Mouse (Mus musculus): ENCODE data around the gene Wdsub1.
A peak's percentile ranks its signal among the peaks of the same experiment; 100 is the strongest.
"Not testable (repeated sequence)": the region's sequence is repeated elsewhere in the genome, so short reads cannot be mapped to it uniquely, and the experiment has no call there.

Gene Wdsub1

DNA sequence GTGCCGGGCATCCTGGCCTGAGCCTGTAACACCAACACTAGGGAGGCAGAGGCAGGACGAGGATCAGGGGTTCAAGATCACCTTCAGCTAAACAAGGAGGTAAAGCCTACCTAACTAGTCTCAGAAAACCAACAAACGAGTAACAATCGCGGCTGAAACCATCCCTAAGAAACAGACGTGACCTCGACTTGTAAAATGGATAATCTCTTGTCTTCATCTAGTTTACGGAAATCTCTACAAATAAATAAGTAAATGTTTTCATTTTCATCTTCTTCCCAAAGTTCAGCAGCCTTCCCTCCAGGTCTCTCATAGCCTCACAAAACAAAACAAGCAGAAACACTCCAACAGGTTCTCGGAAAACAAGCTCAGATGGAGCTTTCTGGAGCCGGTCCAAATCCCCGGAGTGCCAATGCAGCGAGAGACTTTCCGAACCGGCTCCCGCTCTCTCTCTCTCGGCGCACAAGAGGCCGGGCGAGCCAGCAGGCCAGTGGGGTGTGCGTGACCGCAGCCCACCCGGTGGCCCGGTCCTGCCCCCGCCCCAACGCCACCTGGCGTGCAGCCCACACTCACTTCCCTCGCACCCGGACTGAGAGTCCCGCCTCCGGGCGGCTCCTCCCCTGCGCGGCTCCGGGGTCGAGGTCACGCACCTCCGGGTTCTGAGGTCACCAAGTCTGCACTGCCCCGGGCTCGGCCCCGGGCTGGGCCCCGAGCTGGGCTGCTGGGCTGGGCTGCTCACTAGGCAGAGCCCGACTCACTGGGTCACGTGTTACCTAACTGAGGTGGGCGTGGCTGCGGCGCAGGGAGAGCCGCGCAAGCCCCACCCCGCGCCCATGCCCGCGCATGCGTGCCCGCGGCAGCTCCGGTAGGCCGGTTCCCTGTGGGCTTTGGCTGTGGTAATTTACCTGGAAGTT, at the start of gene Wdsub1:
Gene Wdsub1 (minus strand): TSS at position 761 of the 911 bp plus-strand sequence.
- peak; percentile 93 to 95 for DNase-seq (ENCODE audit: low spot score in 2 of 2)

DNA sequence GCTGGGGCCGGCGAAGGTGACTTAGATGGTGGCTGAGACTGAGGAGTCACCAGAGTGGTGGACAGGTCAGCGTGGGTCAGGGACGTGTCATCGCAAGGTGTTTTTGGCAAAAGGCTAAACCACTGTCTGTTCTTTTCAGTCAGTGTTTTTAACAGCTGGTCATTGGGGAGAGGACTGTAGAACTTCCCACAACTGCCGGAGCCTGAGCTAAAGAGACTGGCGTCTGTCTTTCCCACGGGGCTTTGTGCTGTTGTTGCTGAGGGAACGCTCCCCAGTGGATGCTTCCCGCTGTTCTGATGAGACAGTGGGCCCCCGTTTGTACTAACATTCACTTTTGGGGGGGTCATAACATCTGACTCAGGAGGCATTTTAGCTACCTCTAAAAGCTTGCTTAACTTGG, 31.2 kb upstream of the Wdsub1 start:
- no peak for DNase-seq (ENCODE audit: low spot score in 2 of 2)

DNA sequence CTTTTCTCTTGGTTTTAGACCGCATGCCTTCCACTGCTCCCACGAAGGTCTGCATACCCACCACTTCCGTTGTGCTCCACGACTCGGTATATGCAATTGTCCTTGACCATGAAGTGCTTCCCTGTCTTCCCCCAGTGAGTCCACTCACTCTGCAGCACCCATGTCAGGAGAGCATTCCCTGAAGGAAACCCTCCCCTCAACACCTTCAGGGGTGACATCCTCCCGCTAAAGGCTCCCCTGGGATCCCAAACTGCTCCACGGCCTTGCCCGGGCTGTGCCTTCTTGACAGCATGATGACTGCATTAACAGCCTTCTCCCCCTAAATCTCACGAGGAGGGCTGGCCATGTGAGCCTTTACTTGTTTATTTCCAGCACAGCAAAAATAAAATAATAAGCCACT, 25.7 kb upstream of the Wdsub1 start:
- no peak for DNase-seq (ENCODE audit: low spot score in 2 of 2)

DNA sequence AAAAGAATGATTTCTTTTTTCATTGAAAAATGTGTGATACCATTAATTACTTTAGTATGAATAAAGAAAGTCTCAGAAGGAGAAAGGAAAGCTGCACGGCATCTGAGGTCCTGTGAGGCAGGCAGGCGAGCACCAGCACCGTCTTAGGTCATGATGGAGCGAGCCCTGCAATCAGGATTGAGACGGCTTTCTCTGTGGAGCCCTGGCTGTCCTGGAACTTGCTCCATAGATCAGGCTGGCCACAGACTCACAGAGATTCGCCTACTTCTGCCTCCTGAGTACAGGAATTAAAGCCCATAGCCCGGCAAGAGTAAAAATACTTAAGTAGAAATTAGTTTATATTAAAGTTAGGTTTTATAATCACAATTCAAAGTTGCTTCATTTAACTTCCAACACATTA, 21.6 kb upstream of the Wdsub1 start:
- no peak for DNase-seq (ENCODE audit: low spot score in 2 of 2)

DNA sequence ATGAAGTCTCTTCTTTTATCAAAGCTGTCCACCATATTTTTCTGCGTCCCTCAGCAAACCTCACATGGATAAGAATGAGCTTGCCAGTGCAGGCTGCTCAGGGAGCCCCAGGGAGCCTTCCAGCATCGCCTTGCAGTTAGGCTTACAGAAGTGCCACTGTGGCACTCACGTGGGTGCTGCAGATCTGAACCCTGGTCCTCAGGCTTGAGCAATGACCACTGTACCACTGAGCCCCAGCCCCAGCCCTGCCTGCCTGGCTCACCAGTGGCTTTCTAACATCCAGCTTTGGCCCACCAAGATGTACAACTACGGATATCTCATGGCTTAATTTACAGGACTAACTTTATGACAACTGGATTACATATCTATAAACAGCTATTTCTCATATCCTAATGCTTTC, 16.3 kb upstream of the Wdsub1 start:
- no peak for DNase-seq (ENCODE audit: low spot score in 2 of 2)

DNA sequence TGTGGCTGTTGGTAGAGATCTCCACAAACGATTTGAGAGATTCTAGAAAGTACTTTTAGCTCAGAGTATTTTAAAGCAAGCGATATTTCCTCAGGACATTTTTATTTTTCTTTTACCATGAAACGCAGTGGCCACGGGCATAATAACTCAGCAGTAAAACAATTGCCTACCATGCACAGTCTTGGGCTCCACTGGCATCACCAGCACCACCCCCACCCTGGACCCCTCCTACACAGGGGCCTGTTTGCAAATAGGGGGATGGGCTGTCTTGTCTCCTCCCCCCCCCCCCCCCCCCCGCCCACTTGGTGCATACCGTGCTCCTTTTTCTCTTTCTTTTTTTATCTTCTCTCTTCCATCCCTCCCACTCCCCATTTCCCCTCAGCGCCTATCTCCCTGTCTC, 15.7 kb upstream of the Wdsub1 start:
- no peak for DNase-seq (ENCODE audit: low spot score in 2 of 2)

DNA sequence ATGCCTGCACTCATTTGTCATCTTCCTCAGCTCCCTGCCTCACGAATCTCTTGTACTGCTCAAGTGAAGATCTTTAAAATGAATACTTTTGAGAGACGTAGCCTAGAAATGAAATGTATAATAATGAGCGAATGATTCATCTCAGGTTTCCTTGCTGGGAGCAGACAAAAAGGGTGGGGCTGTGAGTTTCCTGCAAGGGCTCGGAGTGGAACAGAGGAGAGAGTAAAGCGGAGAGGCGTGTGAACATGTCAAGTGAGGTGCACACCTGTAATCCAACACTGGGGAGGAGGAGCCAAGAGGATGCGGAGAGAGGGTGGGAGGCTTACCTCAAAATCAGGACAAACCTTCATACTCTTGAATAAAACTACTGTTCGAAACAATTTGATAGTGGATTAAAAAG, 14.4 kb upstream of the Wdsub1 start:
- no peak for DNase-seq (ENCODE audit: low spot score in 2 of 2)

DNA sequence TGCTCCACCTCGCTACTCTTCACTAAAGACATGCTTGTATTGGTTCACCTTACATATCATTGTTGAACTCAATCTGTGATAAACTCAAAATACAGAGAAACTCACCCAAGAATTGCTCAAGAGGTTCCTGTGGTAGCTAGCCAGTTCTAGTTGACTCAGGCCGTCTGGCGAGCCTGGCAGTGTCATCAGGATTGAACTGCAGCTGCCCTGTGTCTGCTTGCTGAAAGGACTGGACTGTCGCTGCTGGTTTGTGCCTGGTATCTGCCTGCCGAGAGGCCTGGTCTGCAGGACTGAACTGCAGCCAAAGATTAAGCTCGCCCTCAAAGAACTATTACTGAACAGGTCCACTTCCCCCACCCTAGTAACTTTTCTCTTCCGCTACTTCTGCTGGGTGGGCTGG, 14.0 kb upstream of the Wdsub1 start:
- DNase-seq (ENCODE audit: low spot score in 2 of 2), result no peak

DNA sequence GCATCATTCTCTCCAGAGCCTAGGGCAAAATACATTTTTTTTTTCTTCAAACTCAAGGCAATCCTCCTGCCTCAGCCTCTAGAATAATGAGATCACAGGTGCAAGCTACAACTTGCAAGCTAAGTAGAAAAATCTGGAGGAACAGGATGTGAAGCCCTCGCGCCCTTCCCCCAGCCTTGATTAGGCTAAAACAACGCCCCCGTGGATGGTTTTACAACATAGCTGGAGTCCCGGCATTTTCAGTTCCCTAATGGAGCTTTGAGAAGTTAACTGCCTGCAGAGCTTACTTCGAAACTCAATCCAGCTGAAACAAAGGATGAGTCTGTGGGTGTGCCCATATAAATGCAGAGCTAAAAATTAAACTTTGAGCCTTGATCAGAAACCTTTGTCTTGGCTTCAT, 7.3 kb upstream of the Wdsub1 start:
- DNase-seq (ENCODE audit: low spot score in 2 of 2), result peak; percentile 10 to 12

DNA sequence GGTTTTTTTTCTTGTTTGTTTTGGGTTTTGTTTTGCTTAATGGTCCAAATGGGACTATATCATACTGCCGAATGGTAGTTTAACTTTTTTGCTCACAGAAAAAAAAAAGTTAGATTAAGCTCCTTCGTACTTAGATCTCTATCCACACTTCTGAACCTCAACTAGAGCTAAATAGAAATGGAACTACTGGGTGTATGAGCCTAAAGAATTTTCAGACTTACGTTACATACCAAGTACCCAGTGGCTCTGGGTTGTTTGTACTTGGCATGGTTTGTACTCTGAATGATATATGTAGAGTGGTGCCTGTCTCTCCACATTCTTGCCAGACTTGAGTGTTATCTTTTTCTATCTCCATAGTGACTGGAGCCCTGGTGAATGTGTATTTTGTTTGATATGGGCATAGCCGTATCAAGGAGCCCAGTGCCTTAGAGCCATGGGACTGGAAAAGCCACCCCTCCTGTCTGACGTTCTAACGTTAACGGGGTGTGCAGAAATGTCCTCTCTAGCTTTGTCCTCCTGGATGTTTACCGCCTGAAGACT, 421 bp upstream of the Wdsub1 start:
- DNase-seq (ENCODE audit: low spot score in 2 of 2), result peak in 1 of 2 experiments; percentile 9

DNA sequence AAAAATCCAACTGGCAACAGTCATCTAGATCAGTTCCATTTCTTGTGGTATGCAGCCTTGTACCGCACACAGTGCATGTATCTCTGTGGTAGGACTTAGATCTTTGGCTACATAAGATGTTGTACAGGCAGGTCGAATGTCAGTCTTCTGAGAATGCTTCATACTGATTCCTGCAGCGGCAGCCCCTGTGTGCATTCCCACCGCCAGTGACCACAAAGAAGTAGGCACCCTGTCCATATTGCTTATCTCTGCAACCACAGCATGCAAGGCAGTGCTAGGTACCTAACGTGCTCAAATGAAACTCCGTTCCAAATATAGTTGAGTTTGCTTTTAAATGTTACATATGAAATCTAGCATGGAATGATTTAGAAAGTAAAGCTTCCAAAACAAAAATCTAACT, 987 bp downstream of the Wdsub1 start:
- no peak for DNase-seq (ENCODE audit: low spot score in 2 of 2)

DNA sequence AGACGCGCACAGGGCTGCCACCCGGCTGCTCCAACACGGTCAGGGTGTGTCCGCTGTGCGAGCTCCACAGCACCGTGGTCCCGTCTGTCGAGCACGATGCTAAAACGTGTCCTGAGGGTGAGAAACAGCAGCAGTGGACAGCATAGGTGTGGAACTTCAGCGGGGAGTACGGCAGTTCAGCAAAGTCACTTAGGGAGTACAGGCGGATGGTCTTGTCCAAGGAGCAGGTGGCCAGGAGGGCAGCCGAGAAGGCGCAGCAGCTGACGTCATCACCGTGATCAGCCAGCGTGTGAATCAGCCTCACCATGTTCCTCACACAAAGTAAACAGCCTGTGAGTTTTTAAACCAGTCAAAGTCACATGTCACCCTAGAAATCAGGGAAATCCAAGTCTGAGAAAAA, 4.2 kb downstream of the Wdsub1 start:
- no peak for DNase-seq (ENCODE audit: low spot score in 2 of 2)

DNA sequence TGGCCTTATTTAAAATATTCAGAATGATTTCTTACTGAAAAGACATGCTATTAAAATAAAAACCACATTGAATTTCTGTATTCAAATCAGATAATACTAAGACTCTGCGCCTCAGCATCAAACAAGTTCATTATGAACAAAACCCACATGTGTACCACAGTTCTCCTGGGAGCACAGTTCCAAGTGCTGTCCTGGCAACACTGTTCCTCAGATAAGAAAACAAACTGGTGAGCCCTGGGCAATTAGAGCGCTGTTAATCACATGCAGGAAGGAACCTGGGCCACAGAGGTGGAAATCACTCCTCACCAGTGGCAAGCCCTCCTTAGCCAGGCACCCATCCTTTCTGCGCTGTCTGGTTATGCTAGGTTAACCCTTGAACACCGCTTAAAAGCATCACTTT, 5.1 kb downstream of the Wdsub1 start:
- no peak for DNase-seq (ENCODE audit: low spot score in 2 of 2)

DNA sequence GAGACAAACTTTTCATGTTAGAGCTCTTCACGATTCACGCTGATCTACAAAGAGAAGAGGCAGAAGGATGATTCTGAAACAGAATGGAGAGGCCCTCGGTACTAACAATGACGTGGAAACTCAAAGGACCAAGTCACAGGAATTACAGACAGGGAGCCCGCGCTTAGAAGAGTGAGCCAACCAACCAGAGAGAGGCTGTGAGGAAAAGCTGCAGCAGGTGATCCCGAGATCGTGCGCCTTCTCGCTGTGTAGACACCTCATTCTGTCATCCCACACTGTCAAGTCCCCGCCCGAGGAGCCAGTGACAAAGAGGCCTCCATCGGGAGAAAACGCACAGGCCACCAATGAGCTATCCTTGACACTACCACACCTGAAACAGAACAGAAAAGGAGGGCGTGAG, 5.9 kb downstream of the Wdsub1 start:
- no peak for DNase-seq (ENCODE audit: low spot score in 2 of 2)

DNA sequence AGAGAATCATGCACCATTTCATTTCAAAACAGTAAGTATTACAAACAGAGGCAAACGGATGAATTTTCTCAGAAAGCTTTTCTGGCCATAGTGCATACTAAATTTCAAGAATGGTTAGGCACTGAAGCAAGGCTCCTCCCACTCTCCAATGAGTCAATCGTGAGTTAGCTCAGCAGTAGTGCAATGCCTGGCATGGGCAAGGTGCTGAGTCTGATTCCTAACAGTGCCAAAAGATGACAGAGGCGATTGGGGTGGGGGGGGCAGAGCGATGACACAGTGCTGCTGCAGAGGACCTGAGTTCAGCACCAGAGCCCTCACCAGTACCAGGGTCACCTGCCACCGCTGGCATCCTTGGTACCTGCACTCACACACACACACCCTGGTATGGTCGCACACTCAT, 11.9 kb downstream of the Wdsub1 start:
- no peak for DNase-seq (ENCODE audit: low spot score in 2 of 2)

DNA sequence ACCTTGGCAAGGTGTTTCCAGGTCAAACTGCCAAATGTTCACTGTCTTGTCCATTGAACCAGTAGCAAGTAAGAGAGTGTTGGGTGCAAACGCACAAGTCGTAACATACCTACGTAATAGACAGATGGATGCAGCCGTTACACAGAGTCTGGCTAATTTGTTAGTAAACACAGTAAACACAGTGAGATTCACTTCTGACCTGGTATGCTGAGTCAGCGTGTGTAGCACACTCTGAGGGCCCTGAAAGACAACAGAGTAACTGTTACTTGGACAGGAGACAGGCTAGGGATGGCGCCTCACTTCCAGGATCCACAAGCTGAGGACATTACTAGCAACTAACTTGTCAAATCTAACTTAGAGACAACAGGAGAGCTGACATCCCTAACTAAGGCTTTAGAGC, 19.8 kb downstream of the Wdsub1 start:
- no peak for DNase-seq (ENCODE audit: low spot score in 2 of 2)

DNA sequence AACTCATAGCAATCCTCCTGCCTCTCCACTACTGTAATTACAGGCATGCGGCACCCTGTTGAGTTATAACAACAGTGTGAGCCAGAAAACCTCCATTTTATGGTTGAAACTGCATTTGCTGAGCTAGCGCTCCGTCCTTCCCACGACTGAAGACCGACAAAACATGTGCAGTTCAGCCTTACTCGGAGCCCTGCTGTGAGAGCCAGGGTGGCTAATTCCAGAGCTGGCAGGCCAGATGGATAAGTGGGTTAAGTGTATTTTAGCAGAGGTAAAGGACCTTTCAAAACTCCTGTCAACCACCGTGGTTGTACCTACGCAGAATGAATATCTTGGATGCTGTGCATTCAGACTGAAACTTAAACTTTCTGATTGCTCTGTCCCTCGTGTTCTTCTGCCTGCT, 28.0 kb downstream of the Wdsub1 start:
- no peak for DNase-seq (ENCODE audit: low spot score in 2 of 2)

DNA sequence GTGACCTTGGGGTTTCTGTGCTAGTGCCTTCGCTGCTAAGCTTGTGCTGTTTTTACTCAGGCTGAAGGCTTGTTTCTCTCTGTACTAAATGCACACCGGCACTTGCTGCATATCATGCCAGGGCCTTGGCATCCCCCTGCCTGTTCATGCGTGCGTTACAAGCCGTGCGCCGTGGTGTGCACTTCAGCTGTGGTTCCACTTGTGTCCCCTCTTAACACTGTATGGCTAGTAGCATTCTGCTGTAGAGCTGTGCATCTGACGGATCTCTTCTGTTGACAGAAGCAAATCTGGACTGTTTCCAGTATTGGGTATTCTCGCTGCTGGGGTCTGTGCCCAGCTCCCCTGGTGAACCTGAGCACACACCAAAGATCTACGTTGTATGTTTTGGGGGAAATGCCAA, 28.8 kb downstream of the Wdsub1 start:
- no peak for DNase-seq (ENCODE audit: low spot score in 2 of 2)

DNA sequence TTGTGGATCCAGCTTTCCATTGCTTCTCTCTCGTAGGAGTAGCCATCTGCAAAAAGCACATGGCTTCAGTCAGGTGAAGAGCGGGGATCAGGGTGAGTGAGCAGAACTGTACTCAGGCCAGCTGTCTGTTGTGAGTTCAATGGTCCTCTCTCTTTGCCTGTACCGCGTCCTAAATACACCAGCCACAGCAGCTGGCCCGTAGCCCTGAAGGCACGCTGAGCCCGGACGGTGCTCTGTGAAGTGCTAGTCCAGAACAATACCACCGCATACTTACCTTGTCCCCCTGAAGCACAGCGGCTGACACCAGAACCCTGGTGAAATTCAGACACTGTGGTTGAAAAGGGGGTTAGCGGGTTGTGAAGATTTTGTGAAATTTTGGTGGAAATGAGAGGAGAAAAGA, 29.5 kb downstream of the Wdsub1 start:
- no peak for DNase-seq (ENCODE audit: low spot score in 2 of 2)

DNA sequence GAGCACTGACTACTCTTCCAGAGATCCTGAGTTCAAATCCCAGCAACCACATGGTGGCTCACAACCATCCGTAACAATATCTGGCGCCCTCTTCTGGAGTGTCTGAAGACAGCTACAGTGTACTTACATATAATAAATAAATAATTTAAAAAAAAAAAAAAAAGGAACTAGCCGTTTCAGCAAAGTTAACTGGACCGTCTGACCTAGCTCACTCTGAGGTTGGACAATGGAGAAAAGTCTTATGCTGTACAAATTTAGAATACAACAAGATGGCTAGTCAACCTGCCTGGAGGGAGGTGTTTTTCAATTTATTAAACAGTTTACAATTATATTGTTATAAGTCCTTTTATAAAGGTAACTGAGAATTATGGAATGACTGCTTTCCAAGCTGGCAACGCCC, 30.5 kb downstream of the Wdsub1 start:
- not testable (repeated sequence) for DNase-seq (ENCODE audit: low spot score in 2 of 2)

DNA sequence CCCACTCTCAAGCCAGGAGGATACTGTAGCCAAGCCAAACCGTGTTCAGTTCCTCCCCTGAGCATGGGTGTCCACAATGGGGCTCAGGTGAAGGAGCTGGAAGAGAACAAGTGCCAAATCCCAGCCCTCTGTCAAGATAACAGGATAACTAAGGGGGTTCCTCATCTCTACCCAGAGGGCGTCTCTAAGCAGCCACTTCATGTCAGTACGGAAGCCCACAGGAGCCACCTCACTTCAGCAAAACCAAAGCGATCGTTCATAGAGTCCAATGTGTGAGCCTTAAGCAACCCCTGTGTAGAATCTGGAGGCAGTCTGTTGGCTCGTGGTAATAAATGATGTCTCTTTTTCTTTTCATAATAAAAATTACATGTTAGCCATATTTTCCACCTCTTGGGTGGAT, 38.5 kb downstream of the Wdsub1 start:
- no peak for DNase-seq (ENCODE audit: low spot score in 2 of 2)

DNA sequence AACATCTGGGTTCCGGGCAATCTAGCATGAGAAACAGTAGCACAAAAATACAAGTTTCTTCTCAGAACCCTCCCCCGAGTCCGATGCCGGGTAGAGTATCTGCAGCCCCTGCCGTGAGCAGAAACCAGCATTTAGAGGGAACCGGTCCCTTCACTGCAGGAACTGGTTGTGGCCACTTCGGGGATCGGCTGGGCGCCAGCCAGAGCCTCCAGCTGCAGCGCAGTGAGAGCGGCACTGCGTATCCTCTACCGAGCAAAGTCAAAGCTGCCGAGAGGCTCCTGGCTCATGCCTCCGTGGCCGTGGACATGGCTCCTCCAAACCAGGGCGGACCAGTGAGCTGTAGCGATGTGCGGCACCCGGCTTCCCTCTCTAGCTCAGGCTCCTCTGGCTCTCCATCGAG, 39.2 kb downstream of the Wdsub1 start:
- DNase-seq (ENCODE audit: low spot score in 2 of 2), result no peak

DNA sequence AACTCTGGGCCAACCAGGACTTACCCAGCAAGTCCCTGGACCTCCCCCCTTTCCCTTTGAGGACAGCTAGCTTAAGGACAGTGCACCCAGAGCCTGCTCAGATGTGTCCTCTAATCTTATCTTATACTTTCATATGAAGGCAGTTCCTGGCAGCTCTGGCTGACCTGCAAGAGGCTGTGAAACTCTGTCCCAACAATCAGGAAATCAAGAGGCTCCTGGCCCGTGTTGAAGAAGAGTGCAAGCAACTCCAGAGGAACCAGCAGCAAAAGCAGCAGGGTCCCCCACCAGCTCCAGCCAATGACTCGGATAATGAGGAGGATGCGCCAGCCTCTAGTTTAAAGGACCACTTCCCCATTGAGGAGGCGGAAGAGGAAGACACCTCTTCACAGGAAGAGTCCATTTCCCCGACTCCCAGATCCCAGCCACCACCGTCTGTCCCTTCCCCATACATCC, 39.8 kb downstream of the Wdsub1 start:
- DNase-seq (ENCODE audit: low spot score in 2 of 2), result no peak

DNA sequence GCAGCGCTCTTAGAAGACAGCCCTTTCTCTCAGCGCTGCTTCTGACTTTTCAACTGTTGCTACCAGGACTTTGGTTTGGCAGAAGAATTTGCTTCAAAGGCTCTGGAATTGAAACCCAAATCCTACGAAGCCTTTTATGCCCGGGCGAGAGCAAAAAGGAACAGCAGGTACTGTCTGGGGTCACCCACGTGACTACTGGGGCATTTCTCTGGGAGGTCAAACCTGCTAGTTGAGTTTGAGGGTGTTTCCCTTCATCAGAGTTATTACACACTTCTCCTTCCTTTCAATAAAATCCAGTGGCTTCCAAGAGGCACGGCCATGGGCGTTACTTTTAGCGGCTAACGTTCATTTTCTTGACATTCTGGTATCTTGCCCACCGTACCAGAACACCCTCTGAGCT, 40.4 kb downstream of the Wdsub1 start:
- no peak for DNase-seq (ENCODE audit: low spot score in 2 of 2)

Data from heart, adult 9 months (tissue).